Mouse (Mus musculus) cerebellum, adult 9-11 months (tissue): ENCODE results near the gene Eml4.

Experiments
- DNase-seq: peaks from one replicate; pipeline ENCODE4 v3.0.0; 2022

Eml4 gene

GRCm38 (mm10) chr17:83348056-83348822 is 2.5 kb upstream of the Eml4 start:
- DNase-seq: peak; percentile 25

- DNase-seq: peak; percentile 56
Observed at GRCm38 (mm10) chr17:83351119-83351531, 394 bp downstream of the Eml4 start.

- no peak for DNase-seq
Observed at GRCm38 (mm10) chr17:83351601-83352413, 1.1 kb downstream of the Eml4 start.

GRCm38 (mm10) chr17:83352456-83352855 is 1.7 kb downstream of the Eml4 start:
- DNase-seq: no peak

GRCm38 (mm10) chr17:83353011-83353410 is 2.3 kb downstream of the Eml4 start:
- DNase-seq: no peak

- DNase-seq: no peak
Observed at GRCm38 (mm10) chr17:83353460-83353859, 2.7 kb downstream of the Eml4 start.

GRCm38 (mm10) chr17:83355481-83355880 is 4.8 kb downstream of the Eml4 start:
- no peak for DNase-seq

- no peak for DNase-seq
Observed at GRCm38 (mm10) chr17:83359934-83360333, 9.2 kb downstream of the Eml4 start.

GRCm38 (mm10) chr17:83360796-83361566 is 10.2 kb downstream of the Eml4 start:
- no peak for DNase-seq

- DNase-seq: no peak
Observed at GRCm38 (mm10) chr17:83363081-83363480, 12.3 kb downstream of the Eml4 start.

GRCm38 (mm10) chr17:83364296-83364695 is 13.6 kb downstream of the Eml4 start:
- DNase-seq: no peak

- no peak for DNase-seq
Observed at GRCm38 (mm10) chr17:83365130-83365529, 14.4 kb downstream of the Eml4 start.

GRCm38 (mm10) chr17:83365614-83366355 is 15.1 kb downstream of the Eml4 start:
- no peak for DNase-seq

- DNase-seq: no peak
Observed at GRCm38 (mm10) chr17:83367387-83367786, 16.7 kb downstream of the Eml4 start.

- DNase-seq: no peak
Observed at GRCm38 (mm10) chr17:83374123-83374522, 23.4 kb downstream of the Eml4 start.

- DNase-seq: no peak
Observed at GRCm38 (mm10) chr17:83375848-83376247, 25.1 kb downstream of the Eml4 start.

- DNase-seq: no peak
Observed at GRCm38 (mm10) chr17:83376801-83377200, 26.1 kb downstream of the Eml4 start.

- no peak for DNase-seq
Observed at GRCm38 (mm10) chr17:83377755-83378443, 27.2 kb downstream of the Eml4 start.

- DNase-seq: no peak
Observed at GRCm38 (mm10) chr17:83378444-83378762, 27.7 kb downstream of the Eml4 start.

- DNase-seq: no peak
Observed at GRCm38 (mm10) chr17:83379366-83379765, 28.6 kb downstream of the Eml4 start.

GRCm38 (mm10) chr17:83379791-83380190 is 29.1 kb downstream of the Eml4 start:
- no peak for DNase-seq

- DNase-seq: no peak
Observed at GRCm38 (mm10) chr17:83382752-83383151, 32.0 kb downstream of the Eml4 start.
